Mouse (Mus musculus) urinary bladder, postnatal 25 days (tissue): ENCODE measurements around the gene Nrros.

Source experiments
- DNase-seq: peaks from one replicate; pipeline ENCODE4 v3.0.0; 2022; ENCODE audit warnings: low spot score

Nrros gene

DNA sequence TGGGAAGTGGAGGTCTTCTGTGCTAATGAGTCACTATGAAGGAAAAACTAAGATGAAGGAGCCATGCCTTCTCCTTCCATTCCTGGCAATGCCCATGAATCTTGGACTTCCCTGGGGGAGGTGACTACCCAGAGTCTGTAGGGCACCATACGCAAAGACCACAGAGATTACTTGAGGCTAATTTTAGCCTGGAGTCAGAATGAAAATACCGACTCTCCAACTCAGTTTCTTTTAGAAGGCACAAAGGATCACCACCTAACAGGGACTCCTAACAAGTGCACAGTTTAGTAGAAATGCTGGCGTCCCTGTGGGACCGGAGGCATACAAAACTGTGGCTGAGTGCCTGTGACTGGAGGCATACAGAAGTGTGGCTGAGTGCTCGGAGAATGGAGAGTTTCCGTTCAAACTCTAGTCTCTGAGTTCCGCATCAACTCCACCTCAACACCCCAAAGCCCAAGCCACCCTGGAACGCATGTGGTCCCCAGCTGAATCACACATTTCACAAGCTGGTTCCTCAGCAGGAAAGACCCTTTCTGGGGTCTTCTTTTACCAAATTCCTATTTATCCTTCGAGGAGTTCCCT is 4.6 kb downstream of the Nrros start:
- DNase-seq = no peak

DNA sequence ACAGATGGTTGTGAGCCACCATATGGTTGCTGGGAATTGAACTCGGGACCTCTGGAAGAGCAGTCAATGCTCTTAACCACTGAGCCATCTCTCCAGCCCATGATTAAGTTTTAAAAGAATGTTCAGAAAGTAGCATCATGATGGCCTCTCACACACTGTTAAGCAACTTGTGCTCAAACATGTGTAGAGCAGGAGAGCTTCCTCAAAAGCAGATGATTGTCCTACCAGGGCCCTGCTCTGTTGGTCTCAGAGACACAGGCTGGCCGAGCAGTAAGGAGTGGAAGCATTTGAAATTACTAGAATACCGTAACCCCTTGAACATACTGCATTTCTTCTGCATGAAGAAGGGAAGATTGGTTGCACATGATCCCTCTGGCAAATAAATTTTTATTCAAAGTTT is 6.4 kb downstream of the Nrros start:
- DNase-seq = no peak

DNA sequence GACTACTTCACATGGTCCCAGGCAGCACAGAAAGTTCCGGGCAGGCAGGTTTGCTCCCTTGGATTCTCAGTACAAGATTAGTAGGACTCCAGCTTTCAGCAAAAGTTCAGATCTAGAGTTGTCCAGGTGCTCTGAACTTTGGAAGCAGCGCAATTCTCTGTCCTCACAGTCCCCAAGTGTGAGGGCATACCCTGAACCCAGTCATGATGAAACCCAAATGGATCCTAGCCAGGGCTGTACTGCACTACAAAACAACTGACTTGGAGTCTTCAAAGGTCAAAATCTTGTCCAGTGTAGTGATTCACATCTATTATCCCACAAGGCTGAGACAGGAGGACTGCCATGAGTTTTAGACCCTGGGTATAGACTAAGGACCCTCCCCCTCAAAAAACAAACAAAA is 8.0 kb downstream of the Nrros start:
- DNase-seq = no peak

GRCm38 (mm10) chr16:32156719-32157118 is 8.7 kb downstream of the Nrros start:
- DNase-seq = no peak

DNA sequence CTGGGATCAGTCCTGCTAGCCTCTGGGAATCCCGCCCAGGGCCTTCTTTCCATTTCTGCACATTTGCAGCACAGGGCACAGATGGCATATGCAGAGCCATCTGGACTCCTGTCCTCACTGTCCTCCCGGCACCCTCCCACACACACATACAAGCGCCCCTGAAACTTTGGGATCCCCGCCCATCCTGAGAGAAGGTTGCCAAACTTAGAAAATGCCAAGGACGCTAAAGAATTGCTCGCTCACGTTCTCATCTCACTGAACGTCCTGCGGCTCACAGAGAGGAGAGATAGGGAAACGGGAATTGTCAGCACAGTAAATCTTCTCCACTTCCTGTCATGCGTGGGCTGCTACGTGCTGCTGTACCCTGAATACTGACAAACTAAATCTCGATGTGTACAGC is 11.0 kb downstream of the Nrros start:
- no peak for DNase-seq

DNA sequence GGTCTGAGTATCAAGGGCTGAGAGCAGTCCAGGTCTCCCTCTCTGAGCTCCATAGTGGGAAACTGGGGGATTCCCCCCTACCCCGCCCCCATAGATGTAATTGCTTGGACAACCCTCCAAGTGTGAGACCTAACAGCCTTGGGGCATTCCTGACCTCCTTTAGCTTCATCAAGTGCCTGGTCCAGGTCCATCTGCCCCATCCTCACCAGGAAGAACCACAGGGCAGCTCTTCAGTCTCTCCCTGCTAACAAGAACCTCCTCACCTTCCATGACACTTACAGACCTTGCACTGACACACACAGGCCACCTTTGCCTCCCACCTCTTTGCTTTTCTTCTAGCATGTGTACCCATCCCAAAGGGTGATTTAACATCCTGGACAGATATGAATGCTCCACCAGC is 11.4 kb downstream of the Nrros start:
- no peak for DNase-seq

- DNase-seq = no peak
Observed at GRCm38 (mm10) chr16:32147589-32148207, 17.7 kb downstream of the Nrros start.

DNA sequence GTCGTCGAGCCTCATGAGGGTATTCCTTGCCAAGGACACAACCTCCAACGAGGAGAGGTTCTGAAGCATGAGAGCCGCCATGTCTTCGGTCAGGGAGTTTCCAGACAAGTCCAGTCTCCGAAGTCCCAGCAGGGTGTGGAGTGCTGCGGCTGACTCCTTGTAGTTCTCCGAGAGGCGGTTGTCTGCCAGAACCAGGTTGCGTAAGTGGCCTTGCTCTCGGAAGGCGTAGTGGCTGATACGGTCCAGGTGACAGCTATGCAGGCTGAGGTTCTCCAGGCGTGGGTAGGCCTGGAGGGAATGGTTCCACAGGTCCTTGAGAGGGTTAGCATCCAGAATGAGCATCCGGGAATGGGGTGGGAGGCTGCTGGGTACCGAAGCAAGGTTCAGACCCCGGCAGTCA is 20.8 kb downstream of the Nrros start:
- no peak for DNase-seq

- no peak for DNase-seq
Observed at GRCm38 (mm10) chr16:32143766-32144165, 21.6 kb downstream of the Nrros start.

- DNase-seq = no peak
Observed at GRCm38 (mm10) chr16:32138954-32139353, 26.4 kb downstream of the Nrros start.

DNA sequence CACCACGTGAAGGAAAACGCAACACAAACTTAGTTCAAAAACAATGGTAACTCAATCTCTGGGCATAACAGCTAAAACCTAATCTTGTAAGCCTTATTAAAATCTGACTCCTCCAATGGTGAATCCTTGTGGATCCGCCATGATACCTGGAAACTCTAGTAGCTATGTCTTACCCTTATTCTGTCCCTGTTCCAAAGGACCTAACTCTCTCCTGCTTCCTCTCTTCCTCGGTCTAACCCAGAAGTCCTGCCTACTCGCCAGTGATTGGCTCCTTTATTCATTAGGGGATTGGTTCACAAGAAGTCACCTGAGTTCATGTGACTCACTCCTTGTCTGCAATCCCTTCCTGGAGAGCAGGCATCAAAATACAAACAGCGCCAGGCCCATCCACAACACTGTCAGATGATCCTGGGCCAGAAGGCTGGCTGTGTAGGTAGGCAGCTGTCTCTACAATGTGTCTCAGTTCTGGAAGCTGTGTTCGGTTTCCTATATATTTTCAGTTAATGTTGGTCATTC is 29.5 kb downstream of the Nrros start:
- DNase-seq = no peak

- no peak for DNase-seq
Observed at GRCm38 (mm10) chr16:32133148-32133547, 32.2 kb downstream of the Nrros start.

DNA sequence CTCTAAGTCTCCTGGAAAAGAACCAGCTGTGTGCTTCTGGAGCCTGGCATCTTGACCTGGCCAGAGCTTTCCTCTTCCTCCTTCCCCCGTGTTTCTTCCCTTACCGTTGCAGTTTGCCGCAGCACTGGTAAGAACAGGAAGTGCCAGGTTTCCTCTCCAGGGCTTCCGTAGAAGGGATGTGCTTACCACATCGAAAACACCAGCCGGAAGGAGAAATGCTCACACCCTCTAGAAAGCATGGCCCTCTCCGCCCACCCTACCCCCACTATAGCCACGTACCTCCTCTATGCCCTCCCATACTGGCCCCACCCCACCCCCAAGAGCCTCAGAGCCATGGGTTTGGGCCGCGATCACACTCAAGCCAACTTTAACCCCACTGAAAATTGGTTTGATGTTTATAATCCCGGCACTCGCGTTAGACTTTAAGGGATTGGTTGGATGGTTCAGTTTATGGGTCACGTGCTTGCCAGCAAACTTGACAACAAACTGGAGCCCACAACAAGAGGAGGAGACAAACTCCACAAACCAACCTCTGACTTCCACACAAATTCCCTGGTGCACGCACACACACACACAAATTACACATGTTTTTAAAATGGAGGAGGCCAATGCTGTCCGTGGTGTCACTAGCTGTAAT is 35.1 kb downstream of the Nrros start:
- DNase-seq = no peak

DNA sequence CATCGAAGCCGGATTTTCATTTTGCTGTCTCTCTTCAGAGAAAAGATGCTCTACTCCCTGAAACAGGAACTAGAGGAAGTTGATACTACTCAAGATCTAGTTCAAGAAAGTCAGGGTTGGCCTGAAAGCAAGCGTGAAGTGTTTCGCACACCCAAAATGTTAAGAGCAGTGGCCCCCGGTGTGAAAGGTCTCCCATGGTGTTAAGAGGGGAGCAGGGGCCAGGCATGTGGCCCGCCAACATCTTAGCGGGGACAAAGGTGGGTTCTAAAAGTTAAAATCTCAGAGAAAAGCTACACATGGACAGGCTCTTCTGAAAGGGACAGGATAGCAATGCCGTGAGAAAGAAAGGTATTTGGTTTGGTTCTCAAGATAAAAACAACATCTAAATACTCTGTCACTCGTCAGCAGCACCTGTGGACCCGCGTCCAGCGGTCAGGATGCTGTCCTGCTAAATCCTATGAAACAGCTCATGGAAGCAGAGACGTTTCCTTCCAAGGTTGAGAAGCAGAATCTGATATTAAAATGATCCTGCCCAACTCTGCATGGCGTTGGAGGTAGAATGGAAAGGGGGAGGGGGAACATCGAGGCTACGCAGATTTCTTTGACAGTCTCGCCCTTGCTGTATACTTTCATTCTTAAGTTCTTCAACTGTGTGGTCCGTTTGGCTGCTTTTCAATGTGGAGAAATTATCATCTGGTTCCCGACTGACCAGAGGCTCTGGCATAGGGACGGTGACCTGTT is 35.8 kb downstream of the Nrros start:
- no peak for DNase-seq

- DNase-seq = no peak
Observed at GRCm38 (mm10) chr16:32127046-32127445, 38.3 kb downstream of the Nrros start.

DNA sequence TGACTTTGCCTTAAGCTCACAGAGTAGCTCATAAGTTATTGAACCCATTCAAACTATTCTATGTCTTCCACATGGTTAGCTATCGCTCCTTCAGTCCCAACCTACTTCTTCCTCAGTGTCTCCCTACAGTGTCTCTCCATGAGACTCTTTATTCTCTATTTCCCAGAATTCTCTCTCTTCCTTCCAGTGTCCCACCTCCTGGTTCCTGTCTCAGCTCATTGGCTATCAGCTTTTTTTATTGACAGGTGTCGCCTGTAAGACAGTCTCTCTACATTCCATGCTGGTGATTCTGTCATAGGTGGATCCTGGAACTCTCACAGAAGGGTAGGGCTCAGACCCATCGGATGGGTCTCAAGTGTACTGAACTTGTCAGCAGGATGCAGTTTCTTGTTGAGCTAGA is 40.0 kb downstream of the Nrros start:
- no peak for DNase-seq

GRCm38 (mm10) chr16:32124444-32125335 is 40.7 kb downstream of the Nrros start:
- DNase-seq = no peak

DNA sequence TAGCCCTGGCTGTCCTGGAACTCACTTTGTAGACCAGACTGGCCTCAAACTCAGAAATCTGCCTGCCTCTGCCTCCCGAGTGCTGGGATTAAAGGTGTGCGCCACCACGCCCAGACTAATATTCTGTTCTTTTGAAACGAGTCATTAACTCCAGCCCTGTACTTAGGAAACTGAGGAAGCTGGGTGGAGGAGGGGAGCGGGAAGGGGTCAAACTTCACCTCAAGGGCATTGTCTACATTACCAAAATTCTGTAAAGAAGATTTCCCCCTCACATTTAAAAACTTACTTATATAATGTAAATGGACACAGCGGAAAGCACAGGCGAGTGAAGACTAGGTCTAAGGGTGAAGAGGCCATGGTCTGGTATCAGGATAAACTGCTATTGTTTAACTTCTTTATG is 41.4 kb downstream of the Nrros start:
- DNase-seq = no peak

DNA sequence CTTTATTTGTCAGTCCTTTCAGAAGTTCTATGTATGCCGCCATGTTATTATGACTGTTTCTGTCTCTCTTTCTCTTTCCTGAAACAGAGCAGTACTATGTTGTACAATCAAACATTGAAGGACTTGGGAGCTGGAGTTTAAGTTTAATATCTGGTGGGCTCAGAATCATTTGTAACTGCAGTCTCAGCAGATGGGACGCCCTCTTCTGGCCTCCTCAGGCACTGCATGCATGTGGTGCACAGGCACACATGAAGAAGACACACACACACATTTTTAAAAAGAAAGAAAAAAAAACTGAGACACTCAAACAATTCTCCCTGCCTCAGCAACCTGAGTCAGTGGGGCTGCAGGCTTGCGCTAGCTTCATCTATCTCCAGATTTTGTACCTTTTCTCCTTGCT is 44.9 kb downstream of the Nrros start:
- no peak for DNase-seq

DNA sequence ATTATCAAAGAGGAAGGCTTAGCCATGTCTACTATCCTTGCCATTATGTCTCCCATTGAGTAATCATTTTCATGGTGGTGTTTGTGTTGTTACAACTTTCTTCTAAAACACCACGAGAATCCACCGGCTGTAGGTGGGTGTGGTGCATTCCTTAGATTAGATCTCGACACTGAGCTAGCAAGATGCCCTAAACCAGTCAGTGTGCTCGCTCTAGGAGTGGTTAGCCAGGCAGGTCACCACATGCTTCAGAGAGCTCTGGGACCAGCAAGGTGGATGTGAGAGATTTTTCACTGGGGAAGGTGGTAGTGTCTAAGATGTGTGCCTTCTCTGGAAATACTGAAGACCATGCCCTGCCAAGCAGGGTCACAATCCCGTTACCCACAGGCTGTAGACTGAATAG is 49.2 kb downstream of the Nrros start:
- DNase-seq = no peak

GRCm38 (mm10) chr16:32115781-32116180 is 49.6 kb downstream of the Nrros start:
- no peak for DNase-seq
